Mouse (Mus musculus): Measurements from ENCODE around the gene Gm42669. TPM values are rescaled to one million over a fixed set of nuclear protein-coding genes. Genes with fewer than 3 reads are reported as not detected.

The Gm42669 gene
- polyA plus RNA-seq, 1 experiment from 2014 or later, result 0.19 TPM

DNA sequence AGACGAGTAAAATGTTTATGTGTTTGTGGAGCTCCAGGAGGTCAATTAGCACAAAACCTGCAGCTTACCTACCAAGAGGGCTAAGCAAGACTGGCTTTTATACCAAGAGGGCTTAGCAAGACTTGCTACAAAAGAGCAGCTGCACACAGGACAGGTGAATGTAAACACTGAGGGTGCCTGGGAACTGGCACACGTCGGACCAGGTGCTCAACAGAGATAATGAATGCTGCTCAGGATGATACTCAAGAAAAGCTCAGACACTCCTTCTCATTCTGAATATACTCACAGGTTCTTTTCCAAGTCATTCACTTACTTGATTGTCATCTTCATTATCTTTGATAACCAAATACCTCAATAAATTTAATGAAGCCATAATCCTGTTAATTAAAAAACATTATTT is 49.5 kb downstream of the Gm42669 start:
- 41% methylated on average over 3 of the region's 3 CpGs for WGBS
- no peaks in the 10 kb centered on the region for H3K9me3 ChIP-seq (ENCODE audit: low read length)
- H3K4me1 ChIP-seq (ENCODE audit: insufficient read depth, low read depth, low read length), result no peaks in the 10 kb centered on the region
- no peak overlapping the region for H3K9ac ChIP-seq (replicated peaks; ENCODE audit: low read depth)
- no peaks in the 10 kb centered on the region for H3K27me3 ChIP-seq (replicated peaks; ENCODE audit: insufficient read depth, low read length)
- ATAC-seq, result no peak
- no peak for DNase-seq (ENCODE audit: low spot score)
- TF ChIP-seq EP300 (IDR thresholded peaks at IDR 0.05) (no peak), CTCF (IDR thresholded peaks at IDR 0.05) (no peak)
- no peak overlapping the region for H3K4me3 ChIP-seq (ENCODE audit: low read depth, low read length)
- H3K36me3 ChIP-seq (ENCODE audit: insufficient read depth, low read length), result peaks cover 6% of the 10 kb centered on the region
- H3K27ac ChIP-seq (ENCODE audit: low read length), result no peak overlapping the region
- no peak overlapping the region for H3K4me2 ChIP-seq (replicated peaks; ENCODE audit: low read depth, low read length)

DNA sequence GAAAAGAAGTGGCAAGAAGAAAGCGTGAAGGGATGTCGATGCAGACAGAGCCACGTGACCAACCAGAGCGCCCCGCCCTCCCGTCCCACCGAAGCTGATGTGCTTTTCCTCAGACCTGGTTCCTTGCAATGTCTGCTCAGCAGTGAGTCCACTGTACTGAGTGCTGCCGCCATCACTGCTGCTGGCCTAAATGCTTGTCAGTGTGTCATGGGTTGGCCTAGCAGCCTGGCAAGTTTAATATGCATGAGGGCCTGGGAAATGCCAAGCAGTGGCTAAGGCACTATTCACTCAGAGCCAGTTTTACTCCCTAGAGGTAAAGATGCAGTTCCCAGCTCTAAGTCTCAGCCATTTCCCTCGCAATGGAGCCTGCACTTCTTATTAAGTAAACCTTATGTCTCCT is 61.7 kb downstream of the Gm42669 start:
- Histone ChIP-seq H3K4me2 (replicated peaks; ENCODE audit: low read depth, low read length) (no peak overlapping the region), H3K9ac (replicated peaks; ENCODE audit: low read depth) (no peak overlapping the region), H3K4me1 (ENCODE audit: insufficient read depth, low read depth, low read length) (no peaks in the 10 kb centered on the region), H3K9me3 (ENCODE audit: low read length) (no peaks in the 10 kb centered on the region), H3K4me3 (ENCODE audit: low read depth, low read length) (no peak overlapping the region), H3K36me3 (ENCODE audit: insufficient read depth, low read length) (0 out of 2 replicates have a peak, but pooled peaks cover 3% of the 10 kb centered on the region), H3K27me3 (replicated peaks; ENCODE audit: insufficient read depth, low read length) (no peaks in the 10 kb centered on the region), H3K27ac (ENCODE audit: low read length) (no peak overlapping the region)
- DNase-seq (ENCODE audit: low spot score) (no peak), ATAC-seq (no peak)
- TF ChIP-seq CTCF (IDR thresholded peaks at IDR 0.05), result no peak
- no peak for TF ChIP-seq EP300 (IDR thresholded peaks at IDR 0.05)
- 98% methylated on average over 9 of the region's 9 CpGs for WGBS

DNA sequence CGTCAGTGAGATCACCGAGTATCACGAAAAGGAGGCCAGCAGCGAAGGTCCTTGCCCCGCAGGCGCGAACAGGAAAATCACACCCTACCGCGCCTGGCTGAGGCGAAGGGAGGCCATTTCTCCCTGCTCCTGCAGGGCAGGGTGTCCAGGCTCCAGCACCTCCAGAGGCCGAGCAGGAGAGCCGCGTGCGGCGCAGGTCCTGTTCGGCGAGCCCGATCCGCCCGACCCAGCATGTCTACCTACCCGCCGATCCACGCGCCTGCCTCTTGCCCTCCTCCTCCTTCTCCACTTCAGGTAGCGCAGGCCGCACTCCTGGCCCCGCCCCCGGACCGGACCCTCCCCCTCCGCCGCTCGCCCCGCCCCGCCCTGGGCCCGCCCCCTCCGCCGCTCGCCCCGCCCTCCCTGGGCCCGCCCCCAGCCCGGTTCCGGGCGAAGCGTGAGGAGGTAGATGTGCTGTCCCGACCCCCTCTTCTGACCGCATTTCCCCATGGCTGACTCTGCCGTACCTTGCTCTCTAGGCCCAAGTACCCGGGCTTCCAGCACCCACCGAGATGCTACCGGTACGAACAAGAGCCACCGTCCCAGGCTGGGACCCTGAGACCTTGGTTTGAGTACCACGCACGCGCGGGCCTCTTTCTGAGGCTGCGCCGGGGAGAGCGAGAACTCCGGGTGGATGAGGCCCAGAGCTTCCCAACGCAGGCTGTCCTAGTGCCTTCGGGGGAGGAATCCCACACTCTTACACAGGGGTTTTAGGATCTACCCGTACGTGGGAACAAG is 90.1 kb downstream of the Gm42669 start, which contains the start of the genes Rpap2 and Glmn:
Gene Rpap2 (plus strand): TSS at position 73 of the 777 bp plus-strand sequence.
Gene Glmn (minus strand): TSS at position 588 of the 777 bp plus-strand sequence.
- peak; percentile 96 for ATAC-seq
- peak; percentile 92 for DNase-seq (ENCODE audit: low spot score)
- peak within 1 kb of the TSS; percentile 82 for H3K27ac ChIP-seq (ENCODE audit: low read length)
- no peaks in the 10 kb centered on the region for H3K36me3 ChIP-seq (ENCODE audit: insufficient read depth, low read length)
- no peaks in the 10 kb centered on the region for H3K27me3 ChIP-seq (replicated peaks; ENCODE audit: insufficient read depth, low read length)
- no peaks in the 10 kb centered on the region for H3K4me1 ChIP-seq (ENCODE audit: insufficient read depth, low read depth, low read length)
- WGBS, result under 1% methylated on average over 38 of the region's 64 CpGs
- no peaks in the 10 kb centered on the region for H3K9me3 ChIP-seq (ENCODE audit: low read length)
- H3K4me2 ChIP-seq (replicated peaks; ENCODE audit: low read depth, low read length), result peak within 1 kb of the TSS; percentile 74
- peak within 1 kb of the TSS; percentile 59 for H3K9ac ChIP-seq (replicated peaks; ENCODE audit: low read depth)
- TF ChIP-seq CTCF (IDR thresholded peaks at IDR 0.05) (peak; percentile 35; the same call in 1 of the 2 replicates), EP300 (IDR thresholded peaks at IDR 0.05) (no peak)
- peak within 1 kb of the TSS; percentile 74 for H3K4me3 ChIP-seq (ENCODE audit: low read depth, low read length)

DNA sequence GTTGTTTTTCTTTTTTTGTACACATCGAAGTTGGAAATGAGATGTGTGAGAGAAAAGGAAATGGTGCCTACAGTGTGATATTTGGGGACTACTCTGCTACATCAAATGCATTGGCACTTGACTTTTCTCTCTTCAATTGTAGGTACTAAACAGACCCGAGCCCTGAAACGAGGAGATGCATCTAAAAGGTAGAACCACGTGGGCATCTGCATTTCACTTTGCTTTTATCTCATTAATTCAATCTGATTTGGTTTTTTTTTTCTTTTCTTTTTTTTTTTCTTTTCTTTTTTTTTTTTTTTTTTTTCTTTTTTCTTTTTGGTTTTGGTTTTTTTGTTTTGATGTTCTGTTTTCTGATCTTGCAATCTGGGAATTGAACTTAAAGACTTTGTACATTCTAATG is 91.0 kb downstream of the Gm42669 start:
- no peaks in the 10 kb centered on the region for H3K9me3 ChIP-seq (ENCODE audit: low read length)
- TF ChIP-seq CTCF (IDR thresholded peaks at IDR 0.05) (no peak), EP300 (IDR thresholded peaks at IDR 0.05) (no peak)
- H3K27ac ChIP-seq (ENCODE audit: low read length), result no peak overlapping the region
- H3K9ac ChIP-seq (replicated peaks; ENCODE audit: low read depth), result no peak overlapping the region
- H3K4me1 ChIP-seq (ENCODE audit: insufficient read depth, low read depth, low read length), result no peaks in the 10 kb centered on the region
- H3K36me3 ChIP-seq (ENCODE audit: insufficient read depth, low read length), result no peaks in the 10 kb centered on the region
- H3K4me2 ChIP-seq (replicated peaks; ENCODE audit: low read depth, low read length), result peak overlapping the region; percentile 74
- H3K27me3 ChIP-seq (replicated peaks; ENCODE audit: insufficient read depth, low read length), result no peaks in the 10 kb centered on the region
- DNase-seq (ENCODE audit: low spot score) (no peak), ATAC-seq (no peak)
- H3K4me3 ChIP-seq (ENCODE audit: low read depth, low read length), result peak overlapping the region; percentile 74; the same call in 1 of the 2 replicates
- 20% methylated on average over 4 of the region's 4 CpGs for WGBS

DNA sequence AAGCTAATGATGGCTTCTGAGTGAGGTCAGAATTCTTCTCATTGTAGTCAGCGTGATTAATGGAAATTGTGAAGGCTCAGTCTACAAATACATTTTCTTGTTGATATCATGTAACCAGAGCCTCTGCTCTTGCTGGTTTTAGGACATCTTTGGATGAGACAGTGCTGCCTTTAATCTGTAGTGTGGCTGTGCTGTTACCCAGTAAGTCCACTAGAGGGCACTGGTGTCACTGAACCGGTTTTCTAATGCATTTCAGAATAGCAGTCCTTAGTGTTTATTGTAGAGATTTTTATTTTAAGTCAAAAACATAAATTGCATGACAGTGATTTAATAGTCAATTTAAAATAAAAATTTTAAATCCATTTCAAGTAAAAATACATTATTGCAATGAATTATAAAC is 103.8 kb downstream of the Gm42669 start:
- WGBS, result 5% methylated on average over 2 of the region's 2 CpGs

DNA sequence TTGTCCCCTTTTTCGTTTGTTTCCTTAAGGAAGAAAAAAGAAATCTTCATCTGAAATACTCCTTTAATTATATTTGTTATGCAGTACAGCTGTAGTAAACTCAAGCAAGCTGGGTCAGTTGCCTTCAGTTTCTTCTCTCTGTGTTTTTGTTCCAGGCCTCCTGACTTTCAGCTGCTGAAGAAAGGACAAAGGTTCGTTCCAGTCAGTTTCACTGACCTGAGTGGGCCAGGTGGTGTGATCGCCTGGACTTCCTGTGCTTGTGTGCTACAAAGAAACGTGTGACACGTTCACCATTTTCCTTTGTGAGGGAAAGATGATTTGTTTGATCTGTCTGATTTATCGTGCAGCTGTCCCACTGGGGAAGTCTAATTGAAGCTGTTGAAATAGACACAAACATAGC is 110.6 kb downstream of the Gm42669 start:
- no peaks in the 10 kb centered on the region for H3K4me1 ChIP-seq (ENCODE audit: insufficient read depth, low read depth, low read length)
- ATAC-seq (no peak), DNase-seq (ENCODE audit: low spot score) (no peak)
- H3K4me3 ChIP-seq (ENCODE audit: low read depth, low read length), result no peak overlapping the region
- peaks cover 10% of the 10 kb centered on the region; the same call in 1 of the 2 replicates for H3K36me3 ChIP-seq (ENCODE audit: insufficient read depth, low read length)
- TF ChIP-seq EP300 (IDR thresholded peaks at IDR 0.05) (no peak), CTCF (IDR thresholded peaks at IDR 0.05) (no peak)
- no peak overlapping the region for H3K4me2 ChIP-seq (replicated peaks; ENCODE audit: low read depth, low read length)
- H3K9me3 ChIP-seq (ENCODE audit: low read length), result no peaks in the 10 kb centered on the region
- H3K9ac ChIP-seq (replicated peaks; ENCODE audit: low read depth), result no peak overlapping the region
- no peak overlapping the region for H3K27ac ChIP-seq (ENCODE audit: low read length)
- WGBS, result 67% methylated on average over 6 of the region's 6 CpGs
- no peaks in the 10 kb centered on the region for H3K27me3 ChIP-seq (replicated peaks; ENCODE audit: insufficient read depth, low read length)

More for the DNA sequence above, 103.8 kb downstream of the Gm42669 start:
- Histone ChIP-seq H3K4me1 (ENCODE audit: insufficient read depth, low read depth, low read length) (no peaks in the 10 kb centered on the region), H3K36me3 (ENCODE audit: insufficient read depth, low read length) (no peaks in the 10 kb centered on the region; the same call in 1 of the 2 replicates), H3K27ac (ENCODE audit: low read length) (no peak overlapping the region), H3K27me3 (replicated peaks; ENCODE audit: insufficient read depth, low read length) (no peaks in the 10 kb centered on the region), H3K4me2 (replicated peaks; ENCODE audit: low read depth, low read length) (no peak overlapping the region), H3K9me3 (ENCODE audit: low read length) (no peaks in the 10 kb centered on the region), H3K9ac (replicated peaks; ENCODE audit: low read depth) (no peak overlapping the region), H3K4me3 (ENCODE audit: low read depth, low read length) (no peak overlapping the region)
- no peak for TF ChIP-seq EP300 (IDR thresholded peaks at IDR 0.05)
- peak; percentile 94 for TF ChIP-seq CTCF (IDR thresholded peaks at IDR 0.05)
- ATAC-seq (peak; percentile 33), DNase-seq (ENCODE audit: low spot score) (peak; percentile 75)
